Mouse (Mus musculus) left cerebral cortex, adult 18-20 months (tissue): ENCODE measurements around the gene Rxfp1. TPM values are rescaled to one million over a fixed set of nuclear protein-coding genes. Genes with fewer than 3 reads are reported as not detected.
"Not testable (repeated sequence)": the region's sequence is repeated elsewhere in the genome, so short reads cannot be mapped to it uniquely, and the experiment has no call there.

ENCODE experiments used
- DNase-seq, 2 experiments: peaks; one replicate each; pipeline ENCODE4 v3.0.0; 2021 to 2022; ENCODE audit warnings: low spot score in 2 of 2, mixed read lengths in 1 of 2
- long read RNA-seq, 2 experiments: library from polyadenylated mRNA; stranded (forward); transcript quantifications; one replicate each; pipeline ENCODE4 v2.0.0; 2021
- total RNA-seq, 2 experiments: library from RNA; stranded (reverse); gene quantifications; 2 replicates each; pipeline ENCODE4 v1.2.3; 2021

The Rxfp1 gene
- 10 to 100 TPM; 12.0 to 16.8 TPM for total RNA-seq
- long read RNA-seq, experiment 1, full-length matches to known transcripts = 3 of 11 reads
- long read RNA-seq, experiment 1, partial matches to known transcripts = 5 of 11 reads
- long read RNA-seq, experiment 1, other reads (novel, unspliced or antisense) = 3 of 11 reads
- long read RNA-seq, experiment 2, partial matches to known transcripts = 1 of 3 reads
- long read RNA-seq, experiment 2, other reads (novel, unspliced or antisense) = 2 of 3 reads

GRCm38 (mm10) chr3:79737780-79738179 lies at the start of gene Rxfp1:
Rxfp1 (minus strand) TSS chr3:79737880.
- no peak for DNase-seq

DNA sequence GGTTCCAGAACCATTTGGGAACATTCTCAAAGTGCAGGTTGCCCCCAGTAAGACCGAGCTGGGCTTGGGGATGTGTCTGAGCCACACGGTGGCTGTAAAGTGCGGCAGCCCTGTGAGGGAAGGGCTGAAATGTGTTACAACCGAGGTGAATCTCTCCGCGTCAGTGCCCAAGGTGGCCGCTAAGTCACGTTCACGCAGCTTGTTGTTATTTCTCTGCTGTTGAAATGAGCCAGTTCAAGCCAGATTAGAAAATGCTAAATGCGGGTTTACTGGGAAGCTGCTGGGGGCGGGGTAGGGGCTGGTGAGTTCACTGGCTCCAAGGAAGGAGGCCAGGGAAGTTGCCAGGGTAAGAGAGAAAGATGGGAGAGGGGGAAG lies 46.7 kb upstream of the Rxfp1 start:
- DNase-seq = no peak

DNA sequence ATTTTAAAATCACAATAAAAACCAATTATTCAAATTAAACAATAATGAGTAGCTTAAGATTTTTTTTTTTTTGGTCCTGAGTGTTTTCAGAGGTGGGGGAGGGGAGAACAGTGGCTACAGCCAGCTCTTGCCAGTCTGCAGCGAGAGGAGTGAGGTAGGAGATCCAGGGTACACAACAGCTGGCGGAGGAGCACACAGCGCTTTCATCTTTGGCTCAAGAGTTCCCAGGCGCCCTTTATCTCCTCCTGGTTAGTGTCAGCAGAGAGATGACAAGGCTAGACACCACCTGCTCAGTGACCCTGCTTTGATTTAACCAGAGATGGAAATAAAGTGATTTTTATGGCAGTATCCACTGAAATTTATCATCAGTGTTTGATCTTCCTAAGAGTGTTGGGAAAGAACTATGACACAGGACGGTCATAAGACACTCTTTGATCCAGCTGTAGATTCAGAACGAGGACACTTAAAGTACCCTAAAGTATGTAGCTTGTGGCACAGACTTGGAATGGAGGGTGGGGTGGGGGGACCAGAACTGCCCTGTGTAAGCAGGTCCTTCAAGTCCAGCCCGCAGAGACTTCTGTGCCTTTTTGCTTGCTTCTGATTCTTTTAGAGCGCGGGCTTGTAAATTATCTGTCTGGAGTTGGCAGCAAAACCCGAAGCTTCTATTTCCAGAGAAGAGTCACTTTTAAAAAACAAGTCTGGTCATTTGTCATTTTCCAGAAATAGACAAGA lies 46.1 kb upstream of the Rxfp1 start:
- no peak for DNase-seq

DNA sequence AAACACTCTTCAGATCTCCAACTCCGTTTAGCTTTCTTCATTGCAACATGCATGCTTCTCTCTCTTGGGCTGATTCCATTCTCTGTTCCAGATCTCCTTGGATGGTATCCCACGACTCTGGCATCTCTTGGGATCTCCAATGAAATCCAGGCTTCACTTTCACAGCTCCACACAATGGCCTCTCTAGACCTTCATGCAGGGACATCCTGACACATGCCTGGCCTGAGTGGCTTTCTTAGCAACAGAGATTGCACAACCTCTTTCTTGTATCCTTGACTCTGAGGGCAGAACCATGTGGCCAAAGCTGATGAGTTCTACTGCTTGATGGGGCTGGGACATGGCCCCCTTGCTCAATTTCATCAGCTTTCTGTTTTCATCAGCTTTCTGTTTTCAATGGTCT lies 35.0 kb upstream of the Rxfp1 start:
- no peak for DNase-seq

- DNase-seq = no peak
These were observed 16.1 kb upstream of the Rxfp1 start for GRCm38 (mm10) chr3:79753736-79754135.

DNA sequence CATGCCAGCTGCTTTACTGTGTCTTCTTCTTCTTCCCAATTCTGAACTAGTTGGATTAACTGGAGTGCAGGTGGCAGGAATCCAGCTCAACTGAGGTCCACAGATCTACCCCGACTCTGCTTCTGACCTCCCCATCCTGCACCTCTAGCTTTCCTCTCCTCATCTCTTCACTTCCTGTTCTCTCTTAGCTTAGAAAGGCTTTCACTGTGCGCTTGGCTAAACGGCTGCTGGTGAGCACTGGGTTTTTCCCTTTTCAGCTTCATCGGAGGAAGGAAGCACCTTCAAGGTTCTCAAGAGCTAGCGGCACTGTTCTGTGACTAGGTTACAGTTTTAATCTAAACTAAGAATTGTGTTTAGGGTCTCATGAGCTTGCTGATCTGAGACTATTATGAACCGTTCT lies 8.9 kb upstream of the Rxfp1 start:
- no peak for DNase-seq

GRCm38 (mm10) chr3:79745101-79745500 lies 7.4 kb upstream of the Rxfp1 start:
- peak; percentile 14 to 43 for DNase-seq

DNA sequence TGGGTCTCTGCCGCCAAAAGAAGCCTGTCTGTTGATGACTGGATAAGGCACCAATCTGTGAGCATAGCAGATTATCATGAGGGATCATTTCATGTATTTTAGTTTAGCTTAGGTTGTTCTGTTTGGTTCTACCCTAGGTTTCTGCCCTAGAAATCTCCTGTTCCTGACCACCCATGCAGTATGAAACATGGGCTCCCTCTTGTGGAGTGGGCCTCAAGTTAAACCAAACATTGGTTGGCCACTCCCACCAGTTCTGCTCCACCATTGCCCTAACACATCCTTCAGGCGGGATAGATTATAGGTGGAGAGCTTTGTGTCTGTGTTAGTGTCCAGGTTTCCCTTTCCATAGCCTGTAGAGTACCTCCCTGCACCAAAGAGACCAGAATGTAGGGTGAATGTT lies 6.7 kb upstream of the Rxfp1 start:
- DNase-seq = no peak

GRCm38 (mm10) chr3:79740351-79740750 lies 2.7 kb upstream of the Rxfp1 start:
- DNase-seq = no peak

- no peak for DNase-seq
These were observed 771 bp upstream of the Rxfp1 start for GRCm38 (mm10) chr3:79738451-79738850.

GRCm38 (mm10) chr3:79726506-79727075 lies 11.1 kb downstream of the Rxfp1 start:
- no peak for DNase-seq

GRCm38 (mm10) chr3:79720756-79721484 lies 16.8 kb downstream of the Rxfp1 start:
- DNase-seq = no peak

DNA sequence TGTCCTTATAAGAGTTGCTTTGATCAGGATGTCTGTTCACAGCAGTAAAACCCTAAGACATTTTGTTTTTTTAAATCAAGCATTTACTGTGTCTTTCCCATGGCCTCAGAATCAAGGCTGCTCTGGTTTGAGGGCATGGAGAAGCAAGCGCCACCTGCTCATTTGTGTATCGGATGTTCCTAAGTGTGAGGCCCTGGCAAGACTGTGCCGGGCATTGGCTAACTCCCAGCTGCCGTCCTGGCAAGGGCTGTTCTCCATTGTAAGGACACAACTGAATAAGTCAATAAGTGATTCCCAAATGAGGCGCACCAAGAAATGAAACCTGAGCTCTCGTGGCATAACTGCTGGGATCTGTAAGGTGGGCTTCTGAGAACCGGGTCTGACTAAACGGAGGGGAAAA lies 31.2 kb downstream of the Rxfp1 start:
- DNase-seq = no peak

DNA sequence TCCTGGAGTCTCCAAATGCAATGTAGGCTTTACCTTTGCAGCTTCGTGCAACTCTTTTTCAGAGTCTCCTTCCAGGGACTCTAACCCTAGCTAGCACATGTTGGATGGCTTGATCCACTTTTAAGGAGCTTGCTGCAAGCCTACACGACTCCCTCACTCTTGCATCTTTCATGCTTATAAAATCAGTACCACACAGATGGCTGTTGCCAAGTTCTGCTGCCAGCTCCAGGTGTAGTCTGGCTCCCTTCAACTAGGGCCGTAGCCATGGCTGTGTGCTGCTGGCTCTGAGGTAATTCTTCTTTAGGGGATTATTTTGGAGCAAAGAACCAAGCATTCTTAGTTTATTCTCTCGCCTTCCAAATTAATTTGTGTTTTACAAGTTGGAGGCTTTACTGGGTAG lies 34.5 kb downstream of the Rxfp1 start:
- DNase-seq = no peak

- DNase-seq = no peak
These were observed 45.7 kb downstream of the Rxfp1 start for GRCm38 (mm10) chr3:79691957-79692356.

- DNase-seq = no peak
These were observed 47.5 kb downstream of the Rxfp1 start for GRCm38 (mm10) chr3:79690111-79690651.

- DNase-seq = not testable (repeated sequence)
These were observed 49.6 kb downstream of the Rxfp1 start for GRCm38 (mm10) chr3:79688101-79688500.

DNA sequence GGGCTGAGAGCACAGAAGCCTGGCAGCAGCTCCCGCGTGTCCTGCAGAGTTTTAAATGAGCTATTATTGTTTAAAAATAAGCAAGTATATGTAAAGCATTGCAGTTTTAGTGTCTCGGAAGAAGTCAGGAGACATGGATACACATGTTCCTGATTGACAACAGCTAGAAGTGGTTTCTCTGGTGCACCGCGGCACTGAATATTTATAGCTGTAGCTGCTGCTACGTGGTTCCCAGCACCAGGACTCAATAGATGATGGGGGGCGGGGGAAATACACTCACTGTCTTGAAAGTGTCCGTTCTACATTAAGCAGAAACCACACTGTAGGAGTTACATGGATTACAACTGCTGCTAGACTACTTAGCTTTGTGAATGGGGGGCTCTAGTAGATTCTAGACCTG lies 54.2 kb downstream of the Rxfp1 start:
- no peak for DNase-seq

- no peak for DNase-seq
These were observed 55.1 kb downstream of the Rxfp1 start for GRCm38 (mm10) chr3:79682351-79683132.

DNA sequence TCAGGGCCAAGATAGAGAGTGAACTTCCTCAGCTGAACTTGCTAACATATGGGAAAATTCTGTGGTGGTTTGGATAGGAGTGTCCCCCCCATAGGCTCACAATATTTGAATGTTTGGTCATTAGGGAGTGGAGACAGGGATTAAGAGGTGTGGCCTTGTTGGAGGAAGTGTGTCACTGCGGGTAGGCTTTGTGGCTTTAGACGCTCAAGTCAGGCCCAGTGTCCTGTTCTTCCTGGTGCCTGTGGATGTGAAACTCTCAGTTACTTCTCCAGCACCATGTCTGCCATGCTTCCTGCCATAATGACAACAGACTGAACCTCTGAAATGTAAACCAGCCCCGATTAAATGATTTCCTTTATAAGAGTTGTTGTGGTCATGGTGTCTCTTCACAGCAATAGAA lies 61.3 kb downstream of the Rxfp1 start:
- no peak for DNase-seq

DNA sequence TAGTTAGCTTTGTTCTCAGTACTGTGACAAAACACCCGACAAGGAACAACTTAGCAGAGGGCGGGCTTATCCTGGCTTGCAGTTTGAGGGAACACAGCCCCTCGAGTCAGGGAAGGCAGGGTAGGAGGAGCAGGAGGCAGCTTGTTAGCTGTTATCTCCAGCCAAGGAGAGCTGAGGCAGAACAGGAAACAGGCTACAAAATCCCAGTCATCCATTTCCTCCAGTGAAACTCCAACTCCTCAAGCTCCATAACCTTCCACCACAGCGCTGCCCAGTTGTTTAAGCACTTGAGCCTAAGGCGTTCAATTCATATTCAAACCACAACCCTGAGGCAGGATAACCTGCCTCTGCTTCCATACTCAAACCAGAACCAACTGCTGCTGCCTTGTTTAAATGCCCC lies 63.0 kb downstream of the Rxfp1 start:
- DNase-seq = no peak
